Mouse (Mus musculus) testis, postnatal 14 days (tissue): Measurements from ENCODE around the gene Vwa5b1.
A peak's percentile ranks its signal among the peaks of the same experiment; 100 is the strongest.

Experiments
- DNase-seq: peaks from one replicate; pipeline ENCODE4 v3.0.0; 2021; ENCODE audit warnings: low spot score

Vwa5b1 gene

GRCm38 (mm10) chr4:138576661-138577060 lies 59.0 kb downstream of the Vwa5b1 start:
- no peak for DNase-seq

- DNase-seq: no peak
Observed at GRCm38 (mm10) chr4:138574800-138575606, 60.7 kb downstream of the Vwa5b1 start.

- DNase-seq: no peak
Observed at GRCm38 (mm10) chr4:138569928-138570327, 65.8 kb downstream of the Vwa5b1 start.

GRCm38 (mm10) chr4:138568275-138568674 lies 67.4 kb downstream of the Vwa5b1 start:
- no peak for DNase-seq

DNA sequence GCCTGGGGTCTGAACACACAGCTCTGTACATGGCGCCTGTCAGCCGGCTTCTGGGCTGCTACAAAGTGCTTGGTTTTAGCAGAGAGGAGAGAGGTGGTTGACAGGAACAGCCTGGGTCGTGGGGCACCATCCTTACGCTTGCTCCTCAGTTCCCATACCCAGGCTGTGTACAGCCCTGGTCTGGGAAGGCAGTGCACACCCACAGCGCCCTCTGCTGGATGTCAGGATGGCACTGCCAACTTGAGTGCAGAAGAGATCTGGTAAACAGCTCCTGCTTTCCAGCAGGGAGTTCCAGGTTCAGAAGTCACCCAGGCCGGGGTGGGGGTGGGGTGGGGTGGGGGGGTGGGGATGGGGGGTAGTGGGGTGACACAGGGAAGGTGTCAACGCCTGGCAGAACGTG lies 73.7 kb downstream of the Vwa5b1 start:
- peak; percentile 54 for DNase-seq

DNA sequence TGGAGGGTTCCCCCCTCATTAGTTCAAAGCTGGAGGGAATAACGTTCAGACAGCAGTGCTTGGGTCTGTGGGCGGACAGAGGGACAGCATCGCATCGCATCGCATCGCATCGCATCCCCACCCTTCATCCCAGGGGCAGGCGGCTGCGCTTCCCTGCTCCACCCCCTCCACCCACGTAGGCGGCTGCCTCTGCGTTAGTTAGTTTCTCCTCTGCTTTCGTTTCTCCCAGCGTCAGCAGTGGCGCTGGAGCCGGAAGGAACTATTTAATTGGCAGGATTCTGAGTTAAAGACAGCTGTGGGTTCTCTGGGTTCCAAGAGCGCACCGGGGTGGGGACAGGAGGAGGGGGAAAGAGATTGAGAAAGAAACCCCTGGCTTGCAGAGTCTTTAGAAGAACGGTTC lies 80.2 kb downstream of the Vwa5b1 start:
- peak; percentile 29 for DNase-seq

GRCm38 (mm10) chr4:138554934-138555333 lies 80.8 kb downstream of the Vwa5b1 start:
- DNase-seq: no peak

DNA sequence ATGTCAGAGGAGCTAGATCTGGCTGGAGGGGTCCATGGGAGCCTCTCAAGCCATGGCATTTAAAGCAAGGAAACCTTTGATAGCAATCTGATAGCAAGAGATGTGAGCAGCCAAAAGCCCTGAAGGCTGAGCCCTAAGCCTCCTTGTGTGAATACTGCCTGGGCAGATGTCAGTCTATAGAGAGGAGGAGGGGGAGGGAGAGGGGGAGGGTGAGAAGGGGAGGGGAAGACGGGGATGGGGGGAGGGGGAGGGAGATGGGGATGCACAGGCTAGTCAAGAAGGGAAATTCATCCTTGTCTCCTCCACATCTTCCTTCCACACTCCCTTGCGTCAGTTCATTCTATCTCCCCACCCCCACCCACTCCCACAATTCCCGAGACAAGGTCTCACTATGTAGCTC lies 81.4 kb downstream of the Vwa5b1 start:
- no peak for DNase-seq

- no peak for DNase-seq
Observed at GRCm38 (mm10) chr4:138553516-138553933, 82.2 kb downstream of the Vwa5b1 start.

DNA sequence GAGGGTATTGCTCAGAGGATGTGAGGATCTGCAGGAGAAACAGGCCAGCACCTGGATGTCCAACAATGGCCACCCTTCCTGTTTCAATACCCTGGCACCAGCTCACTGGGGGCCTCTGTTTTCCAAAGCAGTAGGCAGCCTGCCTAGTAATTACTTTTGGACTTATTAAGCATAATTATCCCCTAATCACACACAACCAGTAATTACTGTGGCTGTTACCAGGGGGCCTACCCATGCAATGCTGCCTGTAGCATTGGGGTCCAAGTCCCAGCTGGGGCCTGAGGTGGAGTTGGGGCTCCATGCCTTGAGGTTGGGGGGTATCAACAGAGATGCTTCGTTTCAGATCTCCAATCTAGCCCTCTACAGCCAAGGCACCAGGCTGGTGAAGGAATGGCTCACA lies 82.6 kb downstream of the Vwa5b1 start:
- DNase-seq: no peak

GRCm38 (mm10) chr4:138551601-138552000 lies 84.1 kb downstream of the Vwa5b1 start:
- no peak for DNase-seq

DNA sequence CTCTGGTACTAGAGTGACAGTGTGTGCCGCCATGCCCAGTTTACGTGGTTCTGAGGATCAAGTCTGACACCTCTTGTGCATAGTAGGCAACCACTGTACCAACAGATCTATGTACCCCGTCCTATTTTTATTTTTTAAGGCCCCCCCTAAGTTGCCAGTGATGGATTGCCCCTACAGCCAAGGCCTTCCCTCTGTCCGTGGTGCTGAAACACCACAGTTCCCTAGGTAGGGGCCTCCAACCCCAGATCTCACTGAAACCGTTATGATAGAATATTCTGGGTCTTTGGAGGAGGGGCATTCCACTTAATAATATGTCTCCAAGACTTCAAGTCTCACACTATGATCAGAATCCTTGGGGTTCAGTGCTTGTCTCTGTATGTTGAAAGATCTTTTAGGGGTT lies 85.1 kb downstream of the Vwa5b1 start:
- no peak for DNase-seq

GRCm38 (mm10) chr4:138548960-138549359 lies 86.7 kb downstream of the Vwa5b1 start:
- DNase-seq: no peak

DNA sequence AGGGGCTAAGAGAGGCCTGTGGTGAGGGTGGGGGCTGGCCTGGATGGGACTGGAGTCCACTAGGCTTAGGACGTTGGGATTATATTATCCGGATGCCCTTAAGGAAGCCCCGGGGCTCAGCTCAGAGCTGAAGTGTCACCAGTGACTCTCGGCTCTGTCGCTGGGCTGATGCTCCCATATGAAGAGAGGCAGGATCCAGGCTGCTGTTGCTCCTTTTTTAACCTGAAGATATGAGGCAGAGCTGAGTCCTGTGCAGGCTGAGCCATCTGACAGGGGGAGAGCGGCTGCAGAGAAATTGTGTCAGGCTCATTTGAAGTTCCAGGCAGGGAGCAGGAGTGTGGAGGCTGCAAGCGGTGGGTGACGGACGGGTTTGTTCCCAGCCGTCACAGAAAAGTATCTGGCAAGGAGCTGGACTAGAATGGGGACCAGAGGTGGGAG lies 87.5 kb downstream of the Vwa5b1 start:
- no peak for DNase-seq

GRCm38 (mm10) chr4:138547556-138547955 lies 88.1 kb downstream of the Vwa5b1 start:
- DNase-seq: no peak

DNA sequence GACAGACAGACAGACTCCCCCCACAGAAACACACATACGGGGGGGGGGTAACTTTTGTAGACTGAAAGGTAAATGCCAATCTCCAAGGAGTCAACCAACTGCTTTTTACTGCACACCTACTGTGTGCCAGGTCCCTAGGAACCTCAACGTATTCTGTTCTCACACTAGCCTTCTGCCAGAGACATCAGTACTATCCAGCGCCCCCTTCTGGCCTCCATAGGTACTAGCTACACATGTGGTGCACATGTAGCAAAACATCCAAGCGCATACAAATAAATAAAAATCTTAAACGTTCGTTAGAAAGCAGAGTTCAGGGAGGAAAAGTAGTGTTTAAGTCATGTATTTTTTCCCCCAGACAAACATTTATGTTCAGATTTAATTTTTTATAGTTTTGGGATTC lies 88.6 kb downstream of the Vwa5b1 start:
- DNase-seq: peak; percentile 48

- DNase-seq: no peak
Observed at GRCm38 (mm10) chr4:138546241-138546640, 89.4 kb downstream of the Vwa5b1 start.

DNA sequence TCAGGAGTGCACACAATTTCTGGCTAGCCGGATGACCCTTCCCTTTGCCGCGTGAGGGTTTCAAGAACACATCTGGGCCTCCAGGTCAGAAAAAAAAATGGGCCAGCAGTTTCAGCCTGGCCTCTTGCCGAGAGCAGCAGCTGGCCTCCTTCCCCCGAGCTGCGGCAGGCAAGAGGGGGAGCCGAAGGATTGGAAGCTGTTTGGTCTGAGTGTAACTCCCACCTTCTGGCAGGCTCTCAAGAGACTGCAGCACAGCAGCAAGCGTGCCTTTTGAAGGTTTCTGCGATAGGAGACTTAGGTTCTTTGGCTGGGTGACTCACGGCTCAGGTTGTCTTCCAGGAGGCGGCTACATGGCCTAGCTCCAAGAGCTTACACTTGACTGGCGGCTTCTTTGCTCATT lies 92.5 kb downstream of the Vwa5b1 start:
- peak; percentile 37 for DNase-seq

DNA sequence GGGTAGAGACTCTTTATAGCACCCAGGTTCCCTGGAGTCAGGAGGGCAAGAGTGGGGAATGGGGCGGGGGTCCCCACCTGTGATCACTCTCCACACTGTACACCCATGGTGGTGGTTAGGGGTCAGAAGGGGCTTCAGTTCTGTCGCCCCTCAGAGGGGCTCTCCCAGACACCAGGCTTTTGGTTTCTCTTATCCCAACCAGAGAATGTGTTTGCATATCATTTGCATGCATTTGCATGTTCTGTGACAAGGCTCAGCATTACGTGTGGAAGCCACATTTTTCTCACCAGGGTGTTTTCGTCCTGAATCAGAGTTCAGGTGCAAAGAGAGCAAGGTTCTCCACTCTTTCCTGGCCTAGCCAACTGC lies 97.6 kb downstream of the Vwa5b1 start:
- DNase-seq: no peak

GRCm38 (mm10) chr4:138537210-138538083 lies 98.2 kb downstream of the Vwa5b1 start:
- peak; percentile 25 for DNase-seq

DNA sequence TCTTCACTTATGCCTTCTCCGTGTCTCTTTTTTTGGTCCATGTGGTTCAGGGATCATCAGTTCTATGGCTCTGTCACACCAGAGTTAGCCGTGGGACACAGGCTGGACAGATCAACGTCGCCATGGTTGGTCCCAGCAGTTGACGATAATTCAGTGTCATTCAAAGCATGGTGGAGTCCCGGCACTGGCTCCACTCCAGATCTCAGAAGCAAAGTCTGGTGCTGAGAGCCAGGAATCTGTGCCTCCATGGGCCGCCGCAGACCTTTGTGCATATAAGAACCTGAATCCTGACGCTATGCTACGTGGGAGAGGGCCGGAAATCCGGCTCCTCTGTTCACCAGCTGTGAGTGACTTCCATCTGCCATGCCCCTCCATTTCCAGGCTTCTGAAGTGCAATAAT lies 100.1 kb downstream of the Vwa5b1 start:
- no peak for DNase-seq

GRCm38 (mm10) chr4:138533877-138534276 lies 101.8 kb downstream of the Vwa5b1 start:
- DNase-seq: no peak

DNA sequence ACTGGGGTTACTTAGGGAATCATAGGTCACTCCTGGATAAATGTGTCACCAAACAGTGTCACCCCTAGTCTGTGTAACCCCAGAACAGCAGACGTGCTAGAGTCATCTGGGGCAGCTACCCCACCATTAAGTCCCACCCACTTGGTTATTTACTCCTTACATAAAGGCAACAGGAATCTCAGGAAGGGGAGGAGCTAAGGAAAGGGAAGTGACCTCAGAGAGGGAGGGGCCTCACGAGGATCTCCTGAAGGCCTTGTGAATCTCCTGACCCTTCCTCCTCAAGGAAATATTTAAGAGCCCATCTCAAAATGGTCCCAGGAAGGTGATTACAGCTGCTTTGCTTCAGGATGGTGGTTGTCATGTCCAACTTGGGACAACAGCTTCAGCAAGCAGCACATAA lies 103.9 kb downstream of the Vwa5b1 start:
- DNase-seq: no peak
